Mouse (Mus musculus): Measurements from ENCODE around the gene Sox6. TPM values are rescaled to one million over a fixed set of nuclear protein-coding genes. Genes with fewer than 3 reads are reported as not detected.

Gene Sox6
- total and polyA plus RNA-seq, 3 experiments, result 2.3 to 162 (median 3.8) TPM

DNA sequence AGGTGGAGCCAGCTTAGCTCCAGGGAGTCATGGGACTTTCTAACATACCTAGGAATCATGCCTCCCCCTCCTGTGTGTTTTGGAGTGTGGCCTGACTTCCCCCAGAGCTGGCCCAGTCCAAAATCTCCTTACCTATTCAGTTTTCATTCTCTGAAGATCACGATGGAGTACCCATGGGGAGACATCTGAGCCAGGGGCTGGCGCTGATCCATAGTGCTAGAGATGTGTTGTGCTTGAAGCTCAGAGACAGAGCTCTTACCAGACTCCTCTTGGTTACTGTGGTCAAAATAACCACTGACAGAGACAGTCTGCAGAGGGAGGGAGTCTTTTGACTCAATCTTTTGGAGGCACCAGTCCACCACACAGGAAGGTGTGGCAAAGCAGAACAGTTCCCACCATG is 575.2 kb downstream of the Sox6 start:
- no peaks in the 10 kb centered on the region for H3K4me1 ChIP-seq (ENCODE audit: insufficient read depth, low read depth, low read length)
- TF ChIP-seq CTCF (IDR thresholded peaks at IDR 0.05; ENCODE audit: low read depth, low read length), result no peak
- TF ChIP-seq GATA1 (IDR thresholded peaks at IDR 0.05; ENCODE audit: borderline replicate concordance, low read length), result no peak
- no peak for ATAC-seq (ENCODE audit: extremely low read depth, insufficient number of reproducible peaks, low FRiP score, poor library complexity, severe bottlenecking)
- peaks cover 13% of the 10 kb centered on the region for H3K27me3 ChIP-seq (ENCODE audit: insufficient read depth, low read length)
- H3K9me3 ChIP-seq (replicated peaks), result peaks cover 4% of the 10 kb centered on the region
- no peak overlapping the region for H3K4me3 ChIP-seq (ENCODE audit: low read depth, low read length)
- DNase-seq (ENCODE audit: low spot score), result no peak
- H3K36me3 ChIP-seq (replicated peaks), result no peaks in the 10 kb centered on the region

DNA sequence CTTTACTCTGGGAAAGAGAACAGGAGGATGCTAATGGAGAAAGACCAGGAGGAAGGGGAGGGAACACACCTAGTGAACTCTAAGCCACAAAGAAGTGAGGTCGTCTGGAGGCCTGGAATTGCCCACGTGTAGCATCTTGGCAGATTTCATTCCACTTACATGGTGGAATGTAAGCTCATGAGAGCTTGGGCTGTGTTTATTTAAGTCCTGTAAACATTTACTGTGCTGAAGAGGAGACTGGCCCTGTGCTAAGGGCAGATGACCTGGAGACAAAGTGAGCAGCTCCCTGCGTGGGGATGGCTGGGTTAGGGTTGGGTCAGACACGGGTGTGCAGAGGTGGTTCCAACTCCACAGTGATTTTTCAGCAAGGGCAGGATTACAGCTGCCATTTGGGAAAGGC is 576.3 kb downstream of the Sox6 start:
- ATAC-seq (ENCODE audit: extremely low read depth, insufficient number of reproducible peaks, low FRiP score, poor library complexity, severe bottlenecking), result no peak
- H3K9me3 ChIP-seq (replicated peaks), result peaks cover 4% of the 10 kb centered on the region
- DNase-seq (ENCODE audit: low spot score), result no peak
- no peak overlapping the region for H3K4me3 ChIP-seq (ENCODE audit: low read depth, low read length)
- TF ChIP-seq GATA1 (IDR thresholded peaks at IDR 0.05; ENCODE audit: borderline replicate concordance, low read length) (no peak), CTCF (IDR thresholded peaks at IDR 0.05; ENCODE audit: low read depth, low read length) (no peak), GATA2 (IDR thresholded peaks at IDR 0.05; ENCODE audit: borderline replicate concordance, low read depth, low read length) (no peak), POLR2AphosphoS5 (IDR thresholded peaks at IDR 0.05; ENCODE audit: insufficient replicate concordance, low read depth, low read length) (no peak), TAL1 (conservative IDR thresholded peaks at IDR 0.05; ENCODE audit: low read depth, low read length) (no peak)
- no peaks in the 10 kb centered on the region for H3K36me3 ChIP-seq (replicated peaks)
- no peaks in the 10 kb centered on the region for H3K4me1 ChIP-seq (ENCODE audit: insufficient read depth, low read depth, low read length)
- H3K27me3 ChIP-seq (ENCODE audit: insufficient read depth, low read length), result peaks cover 12% of the 10 kb centered on the region

GRCm38 (mm10) chr7:115454988-115455387 is 583.6 kb downstream of the Sox6 start:
- no peaks in the 10 kb centered on the region for H3K4me1 ChIP-seq (ENCODE audit: insufficient read depth, low read depth, low read length)

DNA sequence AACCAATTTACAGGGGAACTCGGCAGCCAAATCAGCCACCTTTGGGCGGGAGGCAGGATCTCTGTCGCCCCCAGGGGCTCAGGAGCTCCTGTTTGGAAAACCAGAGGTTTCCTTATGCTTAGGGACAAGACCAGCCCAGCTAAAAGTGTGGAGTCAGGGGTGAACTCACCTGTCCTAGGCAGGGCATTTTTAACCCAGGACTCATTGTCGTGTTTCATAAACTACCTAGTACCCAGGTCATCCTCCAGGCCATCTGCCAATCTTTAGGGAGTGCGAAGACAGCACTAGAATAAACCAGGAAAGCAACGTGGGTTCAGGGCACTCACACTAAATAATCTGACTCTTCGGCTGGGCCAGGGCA is 584.9 kb downstream of the Sox6 start:
- Histone ChIP-seq H3K36me3 (replicated peaks) (no peaks in the 10 kb centered on the region), H3K27me3 (ENCODE audit: insufficient read depth, low read length) (peaks cover 25% of the 10 kb centered on the region), H3K4me1 (ENCODE audit: insufficient read depth, low read depth, low read length) (no peaks in the 10 kb centered on the region), H3K4me3 (ENCODE audit: low read depth, low read length) (no peak overlapping the region), H3K9me3 (replicated peaks) (no peaks in the 10 kb centered on the region)
- DNase-seq (ENCODE audit: low spot score) (no peak), ATAC-seq (ENCODE audit: extremely low read depth, insufficient number of reproducible peaks, low FRiP score, poor library complexity, severe bottlenecking) (no peak)
- no peak for TF ChIP-seq TAL1 (conservative IDR thresholded peaks at IDR 0.05; ENCODE audit: low read depth, low read length)
- no peak for TF ChIP-seq CTCF (IDR thresholded peaks at IDR 0.05; ENCODE audit: low read depth, low read length)
- no peak for TF ChIP-seq GATA2 (IDR thresholded peaks at IDR 0.05; ENCODE audit: borderline replicate concordance, low read depth, low read length)
- TF ChIP-seq POLR2AphosphoS5 (IDR thresholded peaks at IDR 0.05; ENCODE audit: insufficient replicate concordance, low read depth, low read length), result no peak
- no peak for TF ChIP-seq GATA1 (IDR thresholded peaks at IDR 0.05; ENCODE audit: borderline replicate concordance, low read length)

More at GRCm38 (mm10) chr7:115454988-115455387, 583.6 kb downstream of the Sox6 start:
- no peak for ATAC-seq (ENCODE audit: extremely low read depth, insufficient number of reproducible peaks, low FRiP score, poor library complexity, severe bottlenecking)
- no peak for DNase-seq (ENCODE audit: low spot score)
- peaks cover 32% of the 10 kb centered on the region for H3K27me3 ChIP-seq (ENCODE audit: insufficient read depth, low read length)
- TF ChIP-seq CTCF (IDR thresholded peaks at IDR 0.05; ENCODE audit: low read depth, low read length) (no peak), POLR2AphosphoS5 (IDR thresholded peaks at IDR 0.05; ENCODE audit: insufficient replicate concordance, low read depth, low read length) (no peak), GATA2 (IDR thresholded peaks at IDR 0.05; ENCODE audit: borderline replicate concordance, low read depth, low read length) (no peak), GATA1 (IDR thresholded peaks at IDR 0.05; ENCODE audit: borderline replicate concordance, low read length) (no peak)
- no peaks in the 10 kb centered on the region for H3K36me3 ChIP-seq (replicated peaks)
- no peaks in the 10 kb centered on the region for H3K9me3 ChIP-seq (replicated peaks)
- H3K4me3 ChIP-seq (ENCODE audit: low read depth, low read length), result no peak overlapping the region

GRCm38 (mm10) chr7:115453042-115453712 is 585.4 kb downstream of the Sox6 start:
- Histone ChIP-seq H3K4me1 (ENCODE audit: insufficient read depth, low read depth, low read length) (no peaks in the 10 kb centered on the region), H3K36me3 (replicated peaks) (no peaks in the 10 kb centered on the region), H3K4me3 (ENCODE audit: low read depth, low read length) (no peak overlapping the region), H3K27me3 (ENCODE audit: insufficient read depth, low read length) (peaks cover 28% of the 10 kb centered on the region), H3K9me3 (replicated peaks) (no peaks in the 10 kb centered on the region)
- TF ChIP-seq GATA1 (IDR thresholded peaks at IDR 0.05; ENCODE audit: borderline replicate concordance, low read length) (no peak), TAL1 (conservative IDR thresholded peaks at IDR 0.05; ENCODE audit: low read depth, low read length) (no peak), CTCF (IDR thresholded peaks at IDR 0.05; ENCODE audit: low read depth, low read length) (peak; percentile 60; the same call in 1 of the 2 replicates), GATA2 (IDR thresholded peaks at IDR 0.05; ENCODE audit: borderline replicate concordance, low read depth, low read length) (no peak), POLR2AphosphoS5 (IDR thresholded peaks at IDR 0.05; ENCODE audit: insufficient replicate concordance, low read depth, low read length) (no peak)
- peak; percentile 24 for DNase-seq (ENCODE audit: low spot score)
- ATAC-seq (ENCODE audit: extremely low read depth, insufficient number of reproducible peaks, low FRiP score, poor library complexity, severe bottlenecking), result no peak

DNA sequence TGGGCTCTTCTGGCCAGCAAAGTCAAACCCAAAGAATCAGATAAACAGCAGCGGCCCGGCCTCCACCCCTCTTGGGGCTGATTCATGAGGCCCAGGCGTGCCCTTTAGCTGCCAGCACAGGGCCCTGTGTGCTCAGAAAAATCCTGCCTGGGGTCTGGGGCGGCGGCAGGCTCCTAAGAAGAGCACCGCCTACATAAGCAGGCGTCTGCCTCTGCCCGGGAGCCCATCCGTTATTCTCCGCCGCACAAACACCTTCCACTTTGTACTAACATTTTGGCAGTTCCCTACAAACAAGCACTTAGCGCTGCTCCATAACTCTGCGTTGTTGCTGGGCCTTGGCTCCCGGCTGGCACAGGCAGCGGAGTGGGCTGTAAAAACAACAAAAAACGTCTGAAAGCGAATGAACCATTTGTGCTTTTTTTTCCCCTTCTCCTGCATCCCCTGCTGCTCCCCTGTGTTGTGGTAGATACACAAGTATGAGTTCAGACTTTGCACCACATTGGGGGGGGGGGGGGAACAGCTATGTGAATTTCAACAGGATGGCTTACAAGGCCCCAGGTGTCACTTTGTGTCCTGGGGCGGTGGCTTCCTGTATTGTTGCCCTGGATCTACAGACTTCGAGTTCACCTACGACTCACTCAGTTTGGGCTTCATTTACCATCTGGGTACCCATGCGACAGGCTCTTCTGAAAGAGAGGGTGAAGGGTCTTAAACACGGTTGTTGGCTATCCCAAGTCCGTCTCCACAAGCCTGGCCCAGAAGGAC is 588.0 kb downstream of the Sox6 start:
- no peaks in the 10 kb centered on the region for H3K36me3 ChIP-seq (replicated peaks)
- H3K9me3 ChIP-seq (replicated peaks), result no peaks in the 10 kb centered on the region
- peaks cover 23% of the 10 kb centered on the region for H3K27me3 ChIP-seq (ENCODE audit: insufficient read depth, low read length)
- TF ChIP-seq GATA1 (IDR thresholded peaks at IDR 0.05; ENCODE audit: borderline replicate concordance, low read length), result no peak
- TF ChIP-seq TAL1 (conservative IDR thresholded peaks at IDR 0.05; ENCODE audit: low read depth, low read length), result no peak
- TF ChIP-seq GATA2 (IDR thresholded peaks at IDR 0.05; ENCODE audit: borderline replicate concordance, low read depth, low read length), result no peak
- TF ChIP-seq POLR2AphosphoS5 (IDR thresholded peaks at IDR 0.05; ENCODE audit: insufficient replicate concordance, low read depth, low read length), result no peak
- no peak for TF ChIP-seq CTCF (IDR thresholded peaks at IDR 0.05; ENCODE audit: low read depth, low read length)
- no peaks in the 10 kb centered on the region for H3K4me1 ChIP-seq (ENCODE audit: insufficient read depth, low read depth, low read length)
- no peak for DNase-seq (ENCODE audit: low spot score)
- H3K4me3 ChIP-seq (ENCODE audit: low read depth, low read length), result no peak overlapping the region
- no peak for ATAC-seq (ENCODE audit: extremely low read depth, insufficient number of reproducible peaks, low FRiP score, poor library complexity, severe bottlenecking)

Data from G1E (cell line).